Mouse (Mus musculus) hindbrain, embryonic 12.5 days (tissue): ENCODE results near the gene Ttll11. TPM values are rescaled to one million over a fixed set of nuclear protein-coding genes. Genes with fewer than 3 reads are reported as not detected.

Experiments
- ATAC-seq: fragments of 200-750 bp; cut with Nextera tagmentation; 2 replicates; pipeline ENCODE4 v1.8.0; 2017; ENCODE audit warnings: moderate TSS enrichment; ENCODE audit not compliant: low FRiP score
- H3K27ac ChIP-seq: fragments of 300-500 bp; sonication (generic); 2 replicates; pipeline ENCODE4 v1.5.1; 2016; ENCODE audit warnings: mild to moderate bottlenecking
- H3K27me3 ChIP-seq: fragments of 300-500 bp; sonication (generic); 2 replicates; pipeline ENCODE4 v1.6.1; 2016; ENCODE audit warnings: mild to moderate bottlenecking
- H3K36me3 ChIP-seq: fragments of 300-500 bp; sonication (generic); 2 replicates; pipeline ENCODE4 v1.6.1; 2016; ENCODE audit warnings: mild to moderate bottlenecking
- H3K4me1 ChIP-seq: fragments of 300-500 bp; sonication (generic); 2 replicates; pipeline ENCODE4 v1.6.1; 2016
- H3K4me2 ChIP-seq: fragments of 300-500 bp; sonication (generic); replicated peaks from 2 replicates; pipeline ENCODE4 v1.6.1; 2016; ENCODE audit warnings: mild to moderate bottlenecking
- H3K4me3 ChIP-seq: fragments of 300-500 bp; sonication (generic); 2 replicates; pipeline ENCODE4 v1.5.1; 2016; ENCODE audit warnings: mild to moderate bottlenecking
- H3K9ac ChIP-seq: fragments of 300-500 bp; sonication (generic); 2 replicates; pipeline ENCODE4 v1.6.1; 2016; ENCODE audit warnings: mild to moderate bottlenecking, moderate library complexity
- H3K9me3 ChIP-seq: fragments of 300-500 bp; sonication (generic); replicated peaks from 2 replicates; pipeline ENCODE4 v1.6.1; 2016; ENCODE audit warnings: mild to moderate bottlenecking
- WGBS: fragments of 180-500 bp; shearing (Covaris S2); methylation state at CpG from one replicate; pipeline ENCODE4 v1.1.7; 2016; 5-methylcytosine and 5-hydroxymethylcytosine counted together
- polyA plus RNA-seq: library from polyadenylated mRNA; unstranded; fragments of >200 nt; fragmentation: Nextera tagmentation; extraction: Ambion mirVana; gene quantifications from 2 replicates; pipeline ENCODE4 v1.2.1, GENCODE M21; 2016

Gene Ttll11
- polyA plus RNA-seq, 1 experiment from 2014 or later, result 4.6 TPM

GRCm38 (mm10) chr2:35763818-35764217 is 215.9 kb downstream of the Ttll11 start:
- no peaks in the 10 kb centered on the region for H3K36me3 ChIP-seq
- peaks cover 27% of the 10 kb centered on the region for H3K4me1 ChIP-seq
- H3K9me3 ChIP-seq, result no peaks in the 10 kb centered on the region
- H3K4me2 ChIP-seq, result no peak overlapping the region
- no peak for ATAC-seq
- H3K27me3 ChIP-seq, result no peaks in the 10 kb centered on the region
- WGBS, result 88% methylated on average over 7 of the region's 7 CpGs
- H3K4me3 ChIP-seq, result no peak overlapping the region
- H3K9ac ChIP-seq, result no peak overlapping the region
- H3K27ac ChIP-seq, result no peak overlapping the region

- Histone ChIP-seq H3K36me3 (no peaks in the 10 kb centered on the region), H3K9me3 (no peaks in the 10 kb centered on the region), H3K27ac (no peak overlapping the region), H3K4me1 (peaks cover 13% of the 10 kb centered on the region), H3K4me2 (no peak overlapping the region), H3K4me3 (no peak overlapping the region), H3K9ac (no peak overlapping the region), H3K27me3 (no peaks in the 10 kb centered on the region)
- 90% methylated on average over 5 of the region's 5 CpGs for WGBS
- 0 out of 2 replicates have a peak, but pooled peaks have one; percentile 14 for ATAC-seq
These were observed 218.3 kb downstream of the Ttll11 start for GRCm38 (mm10) chr2:35761458-35761857.

GRCm38 (mm10) chr2:35760867-35761266 is 218.8 kb downstream of the Ttll11 start:
- H3K9me3 ChIP-seq, result no peaks in the 10 kb centered on the region
- peaks cover 10% of the 10 kb centered on the region; the same call in 1 of the 2 replicates for H3K4me1 ChIP-seq
- H3K27me3 ChIP-seq, result no peaks in the 10 kb centered on the region
- no peaks in the 10 kb centered on the region for H3K36me3 ChIP-seq
- H3K4me3 ChIP-seq, result no peak overlapping the region
- H3K4me2 ChIP-seq, result no peak overlapping the region
- no peak overlapping the region for H3K9ac ChIP-seq
- peak; percentile 32; the same call in 1 of the 2 replicates for ATAC-seq
- H3K27ac ChIP-seq, result no peak overlapping the region

GRCm38 (mm10) chr2:35760352-35760751 is 219.4 kb downstream of the Ttll11 start:
- Histone ChIP-seq H3K27ac (peak overlapping the region; percentile 25; the same call in 1 of the 2 replicates), H3K4me1 (peaks cover 10% of the 10 kb centered on the region; the same call in 1 of the 2 replicates), H3K27me3 (no peaks in the 10 kb centered on the region), H3K36me3 (no peaks in the 10 kb centered on the region), H3K9me3 (no peaks in the 10 kb centered on the region), H3K4me2 (no peak overlapping the region), H3K9ac (no peak overlapping the region), H3K4me3 (no peak overlapping the region)
- 62% methylated on average over 8 of the region's 8 CpGs for WGBS
- ATAC-seq, result no peak

GRCm38 (mm10) chr2:35756467-35756866 is 223.2 kb downstream of the Ttll11 start:
- no peak overlapping the region for H3K9ac ChIP-seq
- H3K4me3 ChIP-seq, result no peak overlapping the region
- WGBS, result 73% methylated on average over 7 of the region's 7 CpGs
- H3K4me2 ChIP-seq, result no peak overlapping the region
- peaks cover 14% of the 10 kb centered on the region; the same call in 1 of the 2 replicates for H3K4me1 ChIP-seq
- H3K27ac ChIP-seq, result no peak overlapping the region
- H3K27me3 ChIP-seq, result no peaks in the 10 kb centered on the region
- no peaks in the 10 kb centered on the region for H3K36me3 ChIP-seq
- ATAC-seq, result no peak
- no peaks in the 10 kb centered on the region for H3K9me3 ChIP-seq

GRCm38 (mm10) chr2:35751781-35752505 is 227.8 kb downstream of the Ttll11 start:
- no peaks in the 10 kb centered on the region for H3K36me3 ChIP-seq
- no peak overlapping the region for H3K4me2 ChIP-seq
- H3K27ac ChIP-seq, result no peak overlapping the region
- peaks cover 29% of the 10 kb centered on the region for H3K4me1 ChIP-seq
- no peaks in the 10 kb centered on the region for H3K9me3 ChIP-seq
- no peaks in the 10 kb centered on the region for H3K27me3 ChIP-seq
- no peak overlapping the region for H3K4me3 ChIP-seq
- no peak for ATAC-seq
- WGBS, result 83% methylated on average over 18 of the region's 18 CpGs
- no peak overlapping the region for H3K9ac ChIP-seq

GRCm38 (mm10) chr2:35750533-35751141 is 229.1 kb downstream of the Ttll11 start:
- Histone ChIP-seq H3K9me3 (no peaks in the 10 kb centered on the region), H3K36me3 (no peaks in the 10 kb centered on the region), H3K4me2 (no peak overlapping the region), H3K27me3 (no peaks in the 10 kb centered on the region), H3K9ac (no peak overlapping the region), H3K27ac (no peak overlapping the region), H3K4me3 (no peak overlapping the region), H3K4me1 (peaks cover 36% of the 10 kb centered on the region)
- WGBS, result 64% methylated on average over 7 of the region's 7 CpGs
- no peak for ATAC-seq

- Histone ChIP-seq H3K9ac (no peak overlapping the region), H3K27me3 (no peaks in the 10 kb centered on the region), H3K4me1 (peaks cover 36% of the 10 kb centered on the region), H3K36me3 (no peaks in the 10 kb centered on the region), H3K4me3 (no peak overlapping the region), H3K27ac (no peak overlapping the region), H3K9me3 (no peaks in the 10 kb centered on the region), H3K4me2 (no peak overlapping the region)
- ATAC-seq, result no peak
- WGBS, result 79% methylated on average over 12 of the region's 12 CpGs
These were observed 232.2 kb downstream of the Ttll11 start for GRCm38 (mm10) chr2:35747371-35748035.

- Histone ChIP-seq H3K4me1 (peaks cover 34% of the 10 kb centered on the region), H3K36me3 (no peaks in the 10 kb centered on the region), H3K9me3 (no peaks in the 10 kb centered on the region), H3K9ac (no peak overlapping the region), H3K4me2 (no peak overlapping the region), H3K4me3 (no peak overlapping the region), H3K27ac (no peak overlapping the region), H3K27me3 (no peaks in the 10 kb centered on the region)
- ATAC-seq, result 0 out of 2 replicates have a peak, but pooled peaks have one; percentile 33
- WGBS, result 29% methylated on average over 5 of the region's 7 CpGs
These were observed 233.1 kb downstream of the Ttll11 start for GRCm38 (mm10) chr2:35746638-35747037.

- no peak overlapping the region for H3K27ac ChIP-seq
- H3K4me1 ChIP-seq, result peaks cover 36% of the 10 kb centered on the region
- H3K4me2 ChIP-seq, result no peak overlapping the region
- H3K4me3 ChIP-seq, result no peak overlapping the region
- H3K9ac ChIP-seq, result no peak overlapping the region
- H3K27me3 ChIP-seq, result no peaks in the 10 kb centered on the region
- ATAC-seq, result no peak
- WGBS, result 87% methylated on average over 10 of the region's 10 CpGs
- no peaks in the 10 kb centered on the region for H3K36me3 ChIP-seq
- no peaks in the 10 kb centered on the region for H3K9me3 ChIP-seq
These were observed 233.8 kb downstream of the Ttll11 start for GRCm38 (mm10) chr2:35745876-35746275.

- 63% methylated on average over 13 of the region's 13 CpGs for whole genome bisulfite sequencing
- H3K4me2 ChIP-seq, result no peak overlapping the region
- H3K36me3 ChIP-seq, result no peaks in the 10 kb centered on the region
- no peaks in the 10 kb centered on the region for H3K9me3 ChIP-seq
- peaks cover 21% of the 10 kb centered on the region for H3K4me1 ChIP-seq
- H3K4me3 ChIP-seq, result no peak overlapping the region
- no peak overlapping the region for H3K9ac ChIP-seq
- H3K27me3 ChIP-seq, result no peaks in the 10 kb centered on the region
- no peak for ATAC-seq
- H3K27ac ChIP-seq, result no peak overlapping the region
These were observed 240.0 kb downstream of the Ttll11 start for GRCm38 (mm10) chr2:35739669-35740254.

- no peaks in the 10 kb centered on the region for H3K9me3 ChIP-seq
- no peak overlapping the region for H3K27ac ChIP-seq
- 81% methylated on average over 7 of the region's 7 CpGs for WGBS
- no peaks in the 10 kb centered on the region for H3K27me3 ChIP-seq
- H3K36me3 ChIP-seq, result no peaks in the 10 kb centered on the region
- H3K4me2 ChIP-seq, result no peak overlapping the region
- no peak for ATAC-seq
- H3K4me3 ChIP-seq, result no peak overlapping the region
- peaks cover 21% of the 10 kb centered on the region for H3K4me1 ChIP-seq
- no peak overlapping the region for H3K9ac ChIP-seq
These were observed 242.2 kb downstream of the Ttll11 start for GRCm38 (mm10) chr2:35737467-35738027.
